Mouse (Mus musculus) hindbrain, embryonic 16.5 days (tissue): Measurements from ENCODE around the gene Adap2. TPM values are rescaled to one million over a fixed set of nuclear protein-coding genes. Genes with fewer than 3 reads are reported as not detected.

Source experiments
- ATAC-seq: fragments of 200-750 bp; cut with Nextera tagmentation; 2 replicates; pipeline ENCODE4 v1.8.0; 2017; ENCODE audit warnings: moderate TSS enrichment, moderate library complexity
- H3K27ac ChIP-seq: fragments of 300-500 bp; sonication (generic); 2 replicates; pipeline ENCODE4 v1.5.1; 2014; ENCODE audit warnings: low read depth, mild to moderate bottlenecking, control low read depth, low read length, moderate library complexity
- H3K27me3 ChIP-seq: fragments of 300-500 bp; sonication (generic); replicated peaks from 2 replicates; pipeline ENCODE4 v1.6.1; 2014; ENCODE audit warnings: low read length; ENCODE audit not compliant: control insufficient read depth, insufficient read depth
- H3K36me3 ChIP-seq: fragments of 300-500 bp; sonication (generic); 2 replicates; pipeline ENCODE4 v1.6.1; 2014; ENCODE audit warnings: mild to moderate bottlenecking, low read length, moderate library complexity, mixed read lengths; ENCODE audit not compliant: control insufficient read depth, insufficient read depth
- H3K4me1 ChIP-seq: fragments of 300-500 bp; sonication (generic); 2 replicates; pipeline ENCODE4 v1.6.1; 2014; ENCODE audit warnings: low read depth, low read length; ENCODE audit not compliant: control insufficient read depth, insufficient read depth
- H3K4me2 ChIP-seq: fragments of 300-500 bp; sonication (generic); 2 replicates; pipeline ENCODE4 v1.6.1; 2014; ENCODE audit warnings: mild to moderate bottlenecking, low read length, control low read depth, moderate library complexity
- H3K4me3 ChIP-seq: fragments of 300-500 bp; sonication (generic); 2 replicates; pipeline ENCODE4 v1.5.1; 2014; ENCODE audit warnings: mild to moderate bottlenecking, low read length, control low read depth, moderate library complexity
- H3K9ac ChIP-seq: fragments of 300-500 bp; sonication (generic); 2 replicates; pipeline ENCODE4 v1.6.1; 2014; ENCODE audit warnings: low read depth, mild to moderate bottlenecking, control low read depth, low read length, moderate library complexity
- H3K9me3 ChIP-seq: fragments of 300-500 bp; sonication (generic); 2 replicates; pipeline ENCODE4 v1.6.1; 2014; ENCODE audit warnings: mild to moderate bottlenecking, low read length, moderate library complexity; ENCODE audit not compliant: control insufficient read depth
- WGBS: fragments of 180-500 bp; shearing (Covaris S2); extraction: QIAGEN DNeasy Blood & Tissue Kit; methylation state at CpG from one replicate; pipeline ENCODE4 v1.1.7; 2014; 5-methylcytosine and 5-hydroxymethylcytosine counted together
- polyA plus RNA-seq: library from polyadenylated mRNA; unstranded; fragments of >200 nt; fragmentation: Nextera tagmentation; extraction: Ambion mirVana; gene quantifications from 2 replicates; pipeline ENCODE4 v1.2.1, GENCODE M21; 2015

Adap2 gene
- polyA plus RNA-seq, 1 experiment from 2014 or later: 4.1 TPM

DNA sequence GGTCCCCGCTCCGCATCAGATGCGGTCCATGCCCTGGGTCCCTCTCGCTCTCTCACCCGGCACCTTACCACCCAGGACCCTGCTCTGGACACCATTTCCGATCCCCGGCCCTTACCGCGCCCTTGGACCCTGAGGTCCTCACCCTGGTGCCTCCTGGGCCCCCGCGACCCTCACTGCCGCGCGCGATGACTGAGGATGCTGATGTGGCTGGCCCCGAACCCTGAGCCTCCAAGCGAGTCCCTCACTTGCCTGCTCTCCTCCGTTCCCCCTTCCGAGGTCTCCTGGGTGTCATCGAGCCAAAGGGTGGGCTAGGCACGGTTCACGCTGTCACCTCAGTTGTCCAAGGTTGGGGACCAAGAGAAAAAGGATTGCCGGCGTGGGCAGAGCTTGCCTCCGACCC is 596 bp downstream of the Adap2 start:
- Histone ChIP-seq H3K27ac (no peak overlapping the region), H3K4me2 (peak overlapping the region; percentile 75), H3K9me3 (no peaks in the 10 kb centered on the region; the same call in 1 of the 2 replicates), H3K36me3 (no peaks in the 10 kb centered on the region), H3K4me1 (peaks cover 5% of the 10 kb centered on the region; the same call in 1 of the 2 replicates), H3K9ac (peak overlapping the region; percentile 60), H3K4me3 (peak overlapping the region; percentile 55), H3K27me3 (peaks cover 24% of the 10 kb centered on the region)
- WGBS: 24% methylated on average over 24 of the region's 25 CpGs
- no peak for ATAC-seq

- Histone ChIP-seq H3K4me1 (peaks cover 5% of the 10 kb centered on the region; the same call in 1 of the 2 replicates), H3K4me2 (no peak overlapping the region), H3K9ac (no peak overlapping the region), H3K27ac (no peak overlapping the region), H3K9me3 (no peaks in the 10 kb centered on the region; the same call in 1 of the 2 replicates), H3K36me3 (no peaks in the 10 kb centered on the region), H3K4me3 (no peak overlapping the region), H3K27me3 (peaks cover 24% of the 10 kb centered on the region)
- ATAC-seq: no peak
- WGBS: 83% methylated on average over 8 of the region's 8 CpGs
Measured at GRCm38 (mm10) chr11:80155541-80155940, 1.6 kb downstream of the Adap2 start.

DNA sequence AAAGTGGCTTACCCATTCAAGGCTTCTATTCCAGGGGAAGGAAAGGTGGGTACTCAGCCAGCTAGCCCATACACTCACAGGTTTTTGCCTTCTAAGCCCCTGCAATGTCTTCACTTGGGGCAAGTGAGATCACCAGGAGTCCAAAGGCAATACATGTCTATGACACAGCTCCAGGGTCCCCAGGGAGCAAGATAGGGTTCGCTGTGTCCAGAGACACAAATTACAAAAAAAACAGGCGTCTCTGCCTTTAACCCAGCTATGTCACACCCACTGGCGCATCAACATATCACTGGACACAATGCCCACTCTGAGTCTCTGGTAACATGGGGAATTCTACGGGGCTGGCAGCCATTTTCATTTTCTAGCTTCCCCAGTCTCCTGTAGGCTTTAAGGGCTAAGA is 2.1 kb downstream of the Adap2 start:
- no peak for ATAC-seq
- Histone ChIP-seq H3K9me3 (no peaks in the 10 kb centered on the region; the same call in 1 of the 2 replicates), H3K36me3 (no peaks in the 10 kb centered on the region), H3K9ac (no peak overlapping the region), H3K4me3 (no peak overlapping the region), H3K27me3 (peaks cover 24% of the 10 kb centered on the region), H3K27ac (no peak overlapping the region), H3K4me1 (peaks cover 5% of the 10 kb centered on the region; the same call in 1 of the 2 replicates), H3K4me2 (no peak overlapping the region)
- WGBS: 90% methylated on average over 4 of the region's 4 CpGs

DNA sequence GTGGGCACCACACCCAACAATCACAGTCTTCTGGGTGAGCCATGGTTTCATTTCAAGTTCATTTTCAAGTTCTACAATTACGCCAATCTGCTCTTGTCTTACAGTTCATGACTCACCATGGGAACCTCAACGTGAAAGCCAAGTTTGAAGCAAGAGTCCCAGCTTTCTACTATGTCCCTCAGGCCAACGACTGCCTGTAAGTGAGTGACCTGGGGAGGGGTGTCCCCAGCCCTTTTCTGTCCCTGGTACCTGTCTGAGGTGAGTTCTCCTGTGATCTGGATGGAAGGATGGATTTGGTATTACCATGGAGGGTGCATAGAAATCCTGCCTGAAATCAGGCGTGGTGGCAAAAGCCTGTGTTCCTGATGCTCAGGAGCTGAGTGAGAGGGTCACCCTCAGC is 2.9 kb downstream of the Adap2 start:
- H3K9ac ChIP-seq: no peak overlapping the region
- H3K4me3 ChIP-seq: no peak overlapping the region
- no peaks in the 10 kb centered on the region for H3K36me3 ChIP-seq
- 85% methylated on average over 4 of the region's 4 CpGs for WGBS
- H3K4me2 ChIP-seq: no peak overlapping the region
- H3K27me3 ChIP-seq: peaks cover 24% of the 10 kb centered on the region
- peaks cover 5% of the 10 kb centered on the region; the same call in 1 of the 2 replicates for H3K4me1 ChIP-seq
- no peak overlapping the region for H3K27ac ChIP-seq
- no peaks in the 10 kb centered on the region; the same call in 1 of the 2 replicates for H3K9me3 ChIP-seq
- no peak for ATAC-seq

GRCm38 (mm10) chr11:80159018-80159417 is 5.1 kb downstream of the Adap2 start:
- ATAC-seq: no peak

GRCm38 (mm10) chr11:80161041-80161440 is 7.1 kb downstream of the Adap2 start:
- Histone ChIP-seq H3K9me3 (no peaks in the 10 kb centered on the region), H3K4me2 (no peak overlapping the region), H3K27me3 (peaks cover 2% of the 10 kb centered on the region; the same call in 1 of the 2 replicates), H3K4me1 (no peaks in the 10 kb centered on the region), H3K9ac (no peak overlapping the region), H3K4me3 (no peak overlapping the region), H3K27ac (no peak overlapping the region), H3K36me3 (no peaks in the 10 kb centered on the region)
- ATAC-seq: no peak
- WGBS: 90% methylated on average over 4 of the region's 4 CpGs

More at GRCm38 (mm10) chr11:80159018-80159417, 5.1 kb downstream of the Adap2 start:
- Histone ChIP-seq H3K4me1 (peaks cover 4% of the 10 kb centered on the region; the same call in 1 of the 2 replicates), H3K9me3 (no peaks in the 10 kb centered on the region; the same call in 1 of the 2 replicates), H3K9ac (no peak overlapping the region), H3K4me3 (no peak overlapping the region), H3K27me3 (peaks cover 18% of the 10 kb centered on the region), H3K27ac (no peak overlapping the region), H3K36me3 (no peaks in the 10 kb centered on the region), H3K4me2 (no peak overlapping the region)
- 90% methylated on average over 7 of the region's 7 CpGs for WGBS

GRCm38 (mm10) chr11:80163362-80164116 is 9.6 kb downstream of the Adap2 start:
- Histone ChIP-seq H3K4me2 (no peak overlapping the region), H3K4me1 (no peaks in the 10 kb centered on the region), H3K9ac (no peak overlapping the region), H3K27me3 (peaks cover 2% of the 10 kb centered on the region; the same call in 1 of the 2 replicates), H3K27ac (no peak overlapping the region), H3K36me3 (no peaks in the 10 kb centered on the region), H3K4me3 (no peak overlapping the region), H3K9me3 (no peaks in the 10 kb centered on the region)
- WGBS: 79% methylated on average over 7 of the region's 7 CpGs
- ATAC-seq: no peak

DNA sequence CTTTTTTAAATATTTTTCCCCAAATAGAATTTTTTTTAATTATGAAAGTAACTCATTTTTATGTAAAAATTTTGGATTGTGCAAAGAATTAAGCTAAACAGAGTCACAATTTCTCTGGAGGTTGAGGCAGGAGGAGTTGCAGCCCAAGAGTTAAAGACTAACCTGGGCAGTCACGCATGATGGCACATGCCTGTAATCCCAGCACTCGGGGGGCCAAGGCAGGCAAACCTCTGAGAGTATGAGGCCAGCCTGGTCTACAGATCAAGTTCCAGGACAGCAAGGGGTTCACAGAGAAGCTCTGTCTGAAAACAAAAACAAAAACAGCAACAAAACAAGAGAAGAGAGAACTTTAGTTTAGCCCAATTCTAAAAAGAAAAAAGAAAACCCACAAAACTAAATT is 10.3 kb downstream of the Adap2 start:
- Histone ChIP-seq H3K9ac (no peak overlapping the region), H3K4me3 (no peak overlapping the region), H3K27ac (no peak overlapping the region), H3K4me2 (no peak overlapping the region), H3K4me1 (no peaks in the 10 kb centered on the region), H3K36me3 (no peaks in the 10 kb centered on the region), H3K27me3 (no peaks in the 10 kb centered on the region), H3K9me3 (no peaks in the 10 kb centered on the region)
- 47% methylated on average over 2 of the region's 2 CpGs for WGBS
- ATAC-seq: no peak

DNA sequence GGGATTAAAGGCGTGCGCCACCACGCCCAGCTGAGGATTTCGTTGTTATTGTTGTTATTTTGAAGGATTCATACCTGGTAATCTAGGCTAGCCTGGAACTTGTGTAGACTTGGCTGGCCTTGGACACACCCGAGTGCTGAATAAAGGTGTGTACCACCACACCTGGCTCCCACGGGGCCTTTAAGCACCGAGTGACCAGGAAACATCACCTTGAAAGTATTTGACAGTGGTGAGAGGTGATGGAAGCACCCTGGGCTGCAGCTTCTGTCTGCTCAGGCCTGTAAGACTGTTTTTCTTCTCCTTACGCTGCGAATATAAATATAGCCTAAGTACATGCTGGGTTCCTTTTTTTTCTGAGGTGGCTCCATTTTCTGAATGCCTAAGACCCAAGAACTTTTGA is 14.2 kb downstream of the Adap2 start:
- no peaks in the 10 kb centered on the region for H3K4me1 ChIP-seq
- H3K4me3 ChIP-seq: no peak overlapping the region
- WGBS: 94% methylated on average over 9 of the region's 9 CpGs
- H3K36me3 ChIP-seq: no peaks in the 10 kb centered on the region
- H3K27ac ChIP-seq: no peak overlapping the region
- no peaks in the 10 kb centered on the region for H3K27me3 ChIP-seq
- no peak overlapping the region for H3K9ac ChIP-seq
- ATAC-seq: no peak
- H3K9me3 ChIP-seq: no peaks in the 10 kb centered on the region
- no peak overlapping the region for H3K4me2 ChIP-seq
